Mouse (Mus musculus) lung, embryonic 14.5 days (tissue): ENCODE measurements around the gene Tab1. TPM values are rescaled to one million over a fixed set of nuclear protein-coding genes. Genes with fewer than 3 reads are reported as not detected.
A peak's percentile ranks its signal among the peaks of the same experiment; 100 is the strongest.

Source experiments
- ATAC-seq: fragments of 200-750 bp; cut with Nextera tagmentation; 2 replicates; pipeline ENCODE4 v1.8.0; 2017; ENCODE audit warnings: mild to moderate bottlenecking, moderate TSS enrichment, moderate library complexity; ENCODE audit not compliant: insufficient read depth
- DNase-seq: peaks from one replicate; pipeline ENCODE4 v3.0.0-alpha.2; 2015
- H3K27ac ChIP-seq: fragments of 300-500 bp; sonication (generic); 2 replicates; pipeline ENCODE4 v1.5.1; 2014; ENCODE audit warnings: low read depth, mild to moderate bottlenecking, moderate library complexity
- H3K27me3 ChIP-seq: fragments of 300-500 bp; sonication (generic); 2 replicates; pipeline ENCODE4 v1.6.1; 2014; ENCODE audit warnings: low read length, control low read depth; ENCODE audit not compliant: insufficient read depth
- H3K36me3 ChIP-seq: fragments of 300-500 bp; sonication (generic); 2 replicates; pipeline ENCODE4 v1.6.1; 2014; ENCODE audit warnings: control low read depth; ENCODE audit not compliant: insufficient read depth
- H3K4me1 ChIP-seq: fragments of 300-500 bp; sonication (generic); 2 replicates; pipeline ENCODE4 v1.6.1; 2014; ENCODE audit warnings: antibody characterized with exemption, control low read depth; ENCODE audit not compliant: insufficient read depth
- H3K4me2 ChIP-seq: fragments of 300-500 bp; sonication (generic); 2 replicates; pipeline ENCODE4 v1.6.1; 2014; ENCODE audit warnings: mild to moderate bottlenecking
- H3K4me3 ChIP-seq: fragments of 300-500 bp; sonication (generic); 2 replicates; pipeline ENCODE4 v1.5.1; 2014; ENCODE audit warnings: low read depth, low read length
- H3K9ac ChIP-seq: fragments of 300-500 bp; sonication (generic); 2 replicates; pipeline ENCODE4 v1.6.1; 2014
- H3K9me3 ChIP-seq: fragments of 300-500 bp; sonication (generic); 2 replicates; pipeline ENCODE4 v1.6.1; 2016; ENCODE audit warnings: low read depth, low read length, control low read depth
- CTCF ChIP-seq: IDR thresholded peaks from 2 replicates; pipeline ENCODE4 v1.5.1; 2016; ENCODE audit warnings: antibody characterized with exemption, low read depth
- WGBS: fragments of 180-500 bp; shearing (Covaris S2); extraction: QIAGEN DNeasy Blood & Tissue Kit; methylation state at CpG from one replicate; pipeline ENCODE4 v1.1.7; 2014; 5-methylcytosine and 5-hydroxymethylcytosine counted together
- polyA plus RNA-seq: library from polyadenylated mRNA; unstranded; fragments of >200 nt; fragmentation: Nextera tagmentation; extraction: Ambion mirVana; gene quantifications from 2 replicates; pipeline ENCODE4 v1.2.1, GENCODE M21; 2014

The Tab1 gene
- polyA plus RNA-seq, 1 experiment from 2014 or later = 34.2 TPM

GRCm38 (mm10) chr15:80102495-80102894, 30.4 kb upstream of the Tab1 start:
- Histone ChIP-seq H3K9ac (no peak overlapping the region), H3K36me3 (no peaks in the 10 kb centered on the region), H3K9me3 (no peaks in the 10 kb centered on the region), H3K4me2 (no peak overlapping the region), H3K27ac (no peak overlapping the region), H3K27me3 (peaks cover 8% of the 10 kb centered on the region; the same call in 1 of the 2 replicates), H3K4me3 (no peak overlapping the region), H3K4me1 (no peaks in the 10 kb centered on the region)
- no peak for TF ChIP-seq CTCF
- no peak for DNase-seq
- no peak for ATAC-seq
- 71% methylated on average over 6 of the region's 6 CpGs for WGBS

- no peak overlapping the region for H3K4me3 ChIP-seq
- no peaks in the 10 kb centered on the region for H3K9me3 ChIP-seq
- no peak overlapping the region for H3K27ac ChIP-seq
- 54% methylated on average over 12 of the region's 12 CpGs for WGBS
- H3K27me3 ChIP-seq = no peaks in the 10 kb centered on the region
- H3K4me1 ChIP-seq = no peaks in the 10 kb centered on the region
- no peaks in the 10 kb centered on the region for H3K36me3 ChIP-seq
- H3K9ac ChIP-seq = no peak overlapping the region
- no peak overlapping the region for H3K4me2 ChIP-seq
- DNase-seq (no peak), ATAC-seq (no peak)
- 0 out of 2 replicates have a peak, but pooled peaks have one; percentile 14 for TF ChIP-seq CTCF
These were observed 27.2 kb upstream of the Tab1 start for GRCm38 (mm10) chr15:80105490-80106410.

GRCm38 (mm10) chr15:80107143-80107542, 25.8 kb upstream of the Tab1 start:
- Histone ChIP-seq H3K27ac (no peak overlapping the region), H3K9ac (no peak overlapping the region), H3K27me3 (no peaks in the 10 kb centered on the region), H3K4me3 (no peak overlapping the region), H3K4me2 (no peak overlapping the region), H3K9me3 (no peaks in the 10 kb centered on the region), H3K4me1 (no peaks in the 10 kb centered on the region), H3K36me3 (no peaks in the 10 kb centered on the region)
- ATAC-seq = no peak
- WGBS = 88% methylated on average over 8 of the region's 8 CpGs
- TF ChIP-seq CTCF = no peak
- no peak for DNase-seq

DNA sequence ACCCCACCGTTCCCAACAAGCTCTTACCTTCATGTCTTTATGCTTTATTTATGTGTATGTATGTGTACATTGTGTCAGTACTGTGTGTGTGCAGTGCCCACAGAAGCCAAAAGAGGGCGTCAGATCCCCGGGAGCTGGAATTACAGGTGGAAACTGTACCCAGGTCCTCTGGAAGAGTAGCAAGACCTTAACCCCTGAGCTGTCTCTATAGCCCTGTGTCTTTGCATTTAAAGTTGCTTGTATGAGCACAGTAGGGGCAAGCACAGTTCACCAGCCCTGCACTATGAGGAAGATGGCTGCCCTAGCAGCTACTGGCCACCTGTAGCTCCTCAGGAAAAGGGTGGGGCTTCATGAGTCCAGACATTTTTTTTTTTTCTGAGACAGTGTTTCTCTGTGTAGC, 25.4 kb upstream of the Tab1 start:
- Histone ChIP-seq H3K9ac (no peak overlapping the region), H3K9me3 (no peaks in the 10 kb centered on the region), H3K4me3 (no peak overlapping the region), H3K27me3 (no peaks in the 10 kb centered on the region), H3K4me1 (no peaks in the 10 kb centered on the region), H3K27ac (no peak overlapping the region), H3K36me3 (no peaks in the 10 kb centered on the region), H3K4me2 (no peak overlapping the region)
- ATAC-seq = no peak
- TF ChIP-seq CTCF = no peak
- 81% methylated on average over 3 of the region's 3 CpGs for WGBS
- DNase-seq = no peak

DNA sequence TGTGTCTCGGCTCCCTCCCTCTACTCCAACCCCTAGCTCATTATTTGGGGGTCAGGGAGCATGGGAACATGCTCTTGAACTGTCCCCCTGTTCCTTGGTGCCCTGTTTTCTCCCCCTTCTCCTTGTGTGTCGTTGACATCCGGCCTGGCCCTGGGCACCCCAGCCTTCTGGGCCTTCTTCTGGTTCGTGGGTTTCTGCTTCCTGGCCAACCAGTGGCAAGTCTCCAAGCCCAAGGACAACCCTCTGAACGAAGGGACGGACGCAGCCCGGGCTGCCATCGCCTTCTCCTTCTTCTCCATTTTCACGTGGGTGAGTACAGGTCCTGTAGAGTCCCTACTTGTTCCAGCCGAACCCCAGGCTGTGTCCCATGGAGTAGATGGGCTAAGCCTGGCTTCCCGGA, 21.5 kb upstream of the Tab1 start:
- ATAC-seq = no peak
- no peaks in the 10 kb centered on the region for H3K36me3 ChIP-seq
- 77% methylated on average over 12 of the region's 12 CpGs for WGBS
- no peak overlapping the region for H3K4me2 ChIP-seq
- no peaks in the 10 kb centered on the region for H3K4me1 ChIP-seq
- H3K4me3 ChIP-seq = no peak overlapping the region
- H3K27ac ChIP-seq = no peak overlapping the region
- H3K27me3 ChIP-seq = no peaks in the 10 kb centered on the region
- no peak for DNase-seq
- no peak for TF ChIP-seq CTCF
- H3K9me3 ChIP-seq = no peaks in the 10 kb centered on the region
- no peak overlapping the region for H3K9ac ChIP-seq

DNA sequence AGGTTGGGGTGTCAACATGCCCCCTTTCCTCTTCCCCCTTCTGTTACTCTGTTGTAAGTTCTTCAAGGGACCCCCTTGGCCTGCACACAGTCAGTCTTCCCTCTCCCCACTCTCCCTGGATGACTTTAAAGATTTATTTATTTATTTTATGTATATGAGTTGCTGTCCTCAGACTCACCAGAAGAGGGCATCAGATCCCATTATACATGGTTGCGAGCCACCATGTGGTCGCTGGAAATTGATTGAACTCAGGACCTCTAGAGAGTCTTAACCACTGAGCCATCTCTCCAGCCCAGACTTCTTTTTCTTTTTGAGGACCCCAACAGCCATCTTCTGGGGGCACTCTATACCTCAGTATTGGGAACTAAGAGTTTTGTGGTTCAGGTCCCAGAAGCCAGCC, 20.4 kb upstream of the Tab1 start:
- DNase-seq (peak; percentile 19), ATAC-seq (no peak)
- no peak overlapping the region for H3K9ac ChIP-seq
- no peak overlapping the region for H3K4me3 ChIP-seq
- H3K9me3 ChIP-seq = no peaks in the 10 kb centered on the region
- no peak overlapping the region for H3K27ac ChIP-seq
- H3K27me3 ChIP-seq = no peaks in the 10 kb centered on the region
- H3K4me2 ChIP-seq = no peak overlapping the region
- no peaks in the 10 kb centered on the region for H3K36me3 ChIP-seq
- H3K4me1 ChIP-seq = no peaks in the 10 kb centered on the region
- 39% methylated on average over 2 of the region's 2 CpGs for WGBS
- peak; percentile 43 for TF ChIP-seq CTCF

DNA sequence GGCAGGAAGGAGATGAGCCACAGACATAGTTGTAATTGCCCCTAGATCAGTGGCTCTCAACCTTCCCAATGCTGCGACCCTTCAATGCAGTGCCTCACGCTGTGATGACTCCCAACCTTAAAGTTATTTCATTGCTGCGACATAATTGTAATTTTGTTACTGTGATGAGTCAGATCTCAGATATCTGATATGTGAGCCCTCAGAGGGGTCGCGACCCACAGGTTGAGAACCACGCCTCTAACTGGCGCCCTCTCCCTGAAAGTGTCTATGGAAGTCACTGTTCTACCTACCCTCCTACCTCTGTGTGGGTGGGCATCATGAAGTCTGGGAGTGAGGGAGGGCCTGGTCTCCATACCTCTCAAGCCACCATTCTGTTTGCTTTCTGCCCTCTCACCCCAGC, 18.5 kb upstream of the Tab1 start:
- WGBS = 83% methylated on average over 7 of the region's 7 CpGs

More for the DNA sequence above, 18.5 kb upstream of the Tab1 start:
- Histone ChIP-seq H3K4me1 (no peaks in the 10 kb centered on the region), H3K27me3 (no peaks in the 10 kb centered on the region), H3K36me3 (no peaks in the 10 kb centered on the region), H3K27ac (no peak overlapping the region), H3K4me2 (no peak overlapping the region), H3K4me3 (no peak overlapping the region), H3K9me3 (no peaks in the 10 kb centered on the region), H3K9ac (no peak overlapping the region)
- no peak for ATAC-seq
- no peak for DNase-seq
- no peak for TF ChIP-seq CTCF
